Mouse (Mus musculus) stomach, postnatal 0 days (tissue): Measurements from ENCODE around the gene Rtl10.

ENCODE experiments used
- CTCF ChIP-seq: IDR thresholded peaks from 2 replicates; pipeline ENCODE4 v1.5.1; 2016; ENCODE audit warnings: antibody characterized with exemption, low read depth, mild to moderate bottlenecking, moderate library complexity
- EP300 ChIP-seq: optimal IDR thresholded peaks from 2 replicates; pipeline ENCODE3; 2016; ENCODE audit warnings: antibody characterized with exemption

- TF ChIP-seq CTCF (no peak), EP300 (no peak)
These were observed 36.1 kb upstream of the Rtl10 start for GRCm38 (mm10) chr16:18462598-18462997.
